In genomic region chr5:151247115-151247875, GRCm38 (mm10) we compare ENCODE assay signal across 8 mouse cellular contexts. TPM values are rescaled to one million over a fixed set of nuclear protein-coding genes. Genes with fewer than 3 reads are reported as not detected.
DNase-seq lines count a peak whose midpoint lies in the region; ATAC-seq lines count a peak whose summit lies in the region.

No protein-coding gene starts in this region.

- H3K9me3 ChIP-seq in midbrain, embryonic 14.5 days (ENCODE audit: control insufficient read depth, low read length) = no peaks in the 10 kb centered on the region
- no peaks in the 10 kb centered on the region for H3K9me3 ChIP-seq in midbrain, embryonic 10.5 days (replicated peaks)
- no peaks in the 10 kb centered on the region for H3K9me3 ChIP-seq in hindbrain, embryonic 14.5 days (ENCODE audit: control insufficient read depth, low read length)
- H3K9me3 ChIP-seq in lung, embryonic 16.5 days (ENCODE audit: control insufficient read depth, low read length) = no peaks in the 10 kb centered on the region

- no peak for ATAC-seq in midbrain, embryonic 14.5 days (ENCODE audit: low FRiP score, low TSS enrichment)
- ATAC-seq in hindbrain, embryonic 14.5 days (ENCODE audit: low FRiP score) = no peak
- ATAC-seq in lung, embryonic 16.5 days (ENCODE audit: low read depth) = peak; percentile 77

- H3K4me1 ChIP-seq in midbrain, embryonic 14.5 days (ENCODE audit: control insufficient read depth, insufficient read depth, low read length) = no peaks in the 10 kb centered on the region
- no peaks in the 10 kb centered on the region for H3K4me1 ChIP-seq in midbrain, embryonic 10.5 days
- H3K4me1 ChIP-seq in hindbrain, embryonic 14.5 days (replicated peaks; ENCODE audit: control insufficient read depth, insufficient read depth, low read length) = no peaks in the 10 kb centered on the region
- H3K4me1 ChIP-seq in lung, embryonic 16.5 days (replicated peaks; ENCODE audit: control insufficient read depth, insufficient read depth, low read length) = peaks cover 18% of the 10 kb centered on the region

- H3K27me3 ChIP-seq in midbrain, embryonic 14.5 days (ENCODE audit: control insufficient read depth, insufficient read depth, low read length) = no peaks in the 10 kb centered on the region
- no peaks in the 10 kb centered on the region for H3K27me3 ChIP-seq in midbrain, embryonic 10.5 days (ENCODE audit: low read depth, poor library complexity, severe bottlenecking)
- H3K27me3 ChIP-seq in hindbrain, embryonic 14.5 days (ENCODE audit: control insufficient read depth, insufficient read depth, low read length) = no peaks in the 10 kb centered on the region
- H3K27me3 ChIP-seq in lung, embryonic 16.5 days (ENCODE audit: control insufficient read depth, insufficient read depth, low read depth, low read length) = no peaks in the 10 kb centered on the region

- no peaks in the 10 kb centered on the region for H3K36me3 ChIP-seq in midbrain, embryonic 14.5 days (ENCODE audit: control insufficient read depth, insufficient read depth, low read length)
- H3K36me3 ChIP-seq in midbrain, embryonic 10.5 days = no peaks in the 10 kb centered on the region
- H3K36me3 ChIP-seq in hindbrain, embryonic 14.5 days (replicated peaks; ENCODE audit: control insufficient read depth, insufficient read depth) = no peaks in the 10 kb centered on the region
- no peaks in the 10 kb centered on the region for H3K36me3 ChIP-seq in lung, embryonic 16.5 days (ENCODE audit: control insufficient read depth, insufficient read depth, low read length)

- peak; percentile 7 for DNase-seq in midbrain, embryonic 14.5 days
- no peak for DNase-seq in midbrain, embryonic 10.5 days (ENCODE audit: low spot score)
- no peak for DNase-seq in hindbrain, embryonic 14.5 days (ENCODE audit: low spot score)
- peak; percentile 51 for DNase-seq in thymus, postnatal 14 days
- no peak for DNase-seq in adrenal gland, adult 8-10 months
- no peak for DNase-seq in right cerebral cortex, postnatal 25 days
- no peak for DNase-seq in right cerebral cortex, postnatal 36 days (ENCODE audit: low spot score in 2 of 2)

- H3K9ac ChIP-seq in midbrain, embryonic 14.5 days (replicated peaks; ENCODE audit: low read length) = no peak overlapping the region
- no peak overlapping the region for H3K9ac ChIP-seq in hindbrain, embryonic 14.5 days
- H3K9ac ChIP-seq in lung, embryonic 16.5 days (ENCODE audit: low read length) = peak overlapping the region; percentile 11; the same call in 1 of the 2 replicates

- H3K4me2 ChIP-seq in midbrain, embryonic 14.5 days (ENCODE audit: low read length) = no peak overlapping the region
- H3K4me2 ChIP-seq in hindbrain, embryonic 14.5 days (replicated peaks) = no peak overlapping the region
- peak overlapping the region; percentile 17 for H3K4me2 ChIP-seq in lung, embryonic 16.5 days (ENCODE audit: low read depth, low read length)

- whole genome bisulfite sequencing in midbrain, embryonic 14.5 days = 82% methylated on average over 11 of the region's 11 CpGs
- 71% methylated on average over 11 of the region's 11 CpGs for WGBS in midbrain, embryonic 10.5 days
- WGBS in hindbrain, embryonic 14.5 days = 72% methylated on average over 11 of the region's 11 CpGs
- WGBS in lung, embryonic 16.5 days = 15% methylated on average over 11 of the region's 11 CpGs

- H3K4me3 ChIP-seq in midbrain, embryonic 14.5 days (replicated peaks; ENCODE audit: low read depth, low read length) = no peak overlapping the region
- H3K4me3 ChIP-seq in midbrain, embryonic 10.5 days = no peak overlapping the region
- no peak overlapping the region for H3K4me3 ChIP-seq in hindbrain, embryonic 14.5 days (replicated peaks; ENCODE audit: low read length)
- no peak overlapping the region for H3K4me3 ChIP-seq in lung, embryonic 16.5 days (ENCODE audit: low read length)

- H3K27ac ChIP-seq in midbrain, embryonic 14.5 days (replicated peaks; ENCODE audit: low read depth, low read length) = no peak overlapping the region
- H3K27ac ChIP-seq in midbrain, embryonic 10.5 days (replicated peaks) = no peak overlapping the region
- peak overlapping the region; percentile 54; the same call in 1 of the 2 replicates for H3K27ac ChIP-seq in hindbrain, embryonic 14.5 days
- peak overlapping the region; percentile 50 for H3K27ac ChIP-seq in lung, embryonic 16.5 days (ENCODE audit: low read length)

RNA-seq across cellular contexts. Expression of gene Stard13, which starts 13.7 kb away (rescaled TPM):
- 1.3 and 2.8 TPM in 2 replicates for polyA plus RNA-seq in midbrain, embryonic 14.5 days (2014; fragmentation: Nextera tagmentation; extraction: Ambion mirVana)
- 2.2 and 2.9 TPM in 2 replicates for polyA plus RNA-seq in midbrain, embryonic 10.5 days (2016; fragmentation: Nextera tagmentation; extraction: Ambion mirVana)
- polyA plus RNA-seq in hindbrain, embryonic 14.5 days (2014; fragmentation: Nextera tagmentation; extraction: Ambion mirVana) = 6.0 and 7.1 TPM in 2 replicates
- 20.6 and 21.4 TPM in 2 replicates for polyA plus RNA-seq in lung, embryonic 16.5 days (2015; fragmentation: Nextera tagmentation; extraction: Ambion mirVana)
- 10 to 100 TPM; 12.5 to 17.0 (median 14.7) TPM for total RNA-seq in adrenal gland, adult 8-10 months (2022)

Comparison
In these comparisons a context has a peak if more than half of its experiments do, and no peak if none do; other contexts are left out.
1. DNase-seq: peak in midbrain, embryonic 14.5 days (single experiment) and thymus, postnatal 14 days (single experiment); none in midbrain, embryonic 10.5 days (single experiment), hindbrain, embryonic 14.5 days (single experiment), adrenal gland, adult 8-10 months (single experiment), right cerebral cortex, postnatal 25 days (single experiment) and right cerebral cortex, postnatal 36 days (0 of 2).
2. H3K27ac ChIP-seq: peak in hindbrain, embryonic 14.5 days (single experiment) and lung, embryonic 16.5 days (single experiment); none in midbrain, embryonic 14.5 days (single experiment) and midbrain, embryonic 10.5 days (single experiment).